Comparison of ENCODE assay signal across 20 mouse cellular contexts in genomic region chr12:80774786-80775185, GRCm38 (mm10). TPM values are rescaled to one million over a fixed set of nuclear protein-coding genes. Genes with fewer than 3 reads are reported as not detected.
"Had no signal": no experiment of that assay in that cellular context is flagged by ENCODE, and none has a peak within 500 bp of the region (broad histone marks: within the 10 kb centered on the region; RNA-seq: fewer than 3 reads in every experiment).

No protein-coding gene starts in this region.

- DNase-seq: kidney, adult 8-10 months; kidney, postnatal 25 days; layer of hippocampus, adult 9-11 months; lung, adult 18-20 months; lung, postnatal 10 days; lung, postnatal 36 days; midbrain, embryonic 14.5 days; right cerebral cortex, adult 18-20 months; right cerebral cortex, postnatal 14 days; right cerebral cortex, postnatal 4 days; thymus, postnatal 25 days had no signal

- H3K9ac ChIP-seq: kidney, embryonic 15.5 days; limb, embryonic 15.5 days; liver, embryonic 12.5 days had no signal

- H3K27ac ChIP-seq: kidney, embryonic 15.5 days; layer of hippocampus, adult 2 months; limb, embryonic 15.5 days had no signal

- H3K36me3 ChIP-seq: kidney, embryonic 15.5 days; limb, embryonic 15.5 days; liver, embryonic 12.5 days had no signal

- H3K4me2 ChIP-seq: kidney, embryonic 15.5 days; limb, embryonic 15.5 days; liver, embryonic 12.5 days; midbrain, embryonic 11.5 days had no signal

- H3K4me1 ChIP-seq: limb, embryonic 15.5 days had no signal

- ATAC-seq: inflammation-experienced regulatory T-cells, adult 6 months; intestine, embryonic 16.5 days; liver, embryonic 12.5 days had no signal

- H3K9me3 ChIP-seq: kidney, embryonic 15.5 days; limb, embryonic 15.5 days; liver, embryonic 12.5 days had no signal

- H3K27me3 ChIP-seq: kidney, embryonic 15.5 days; limb, embryonic 15.5 days; liver, embryonic 12.5 days had no signal

- H3K4me3 ChIP-seq: kidney, embryonic 15.5 days; layer of hippocampus, adult 2 months; limb, embryonic 15.5 days; liver, embryonic 12.5 days had no signal

RNA-seq across cellular contexts. Expression of gene Ccdc177, which starts 14.3 kb away (rescaled TPM):
- total RNA-seq: megakaryocyte-erythroid progenitor cell, adult 5-6 weeks had no signal
- polyA plus RNA-seq: inflammation-experienced regulatory T-cells, adult 6 months; liver, embryonic 12.5 days; thymus, postnatal 0 days had no signal
